Mouse (Mus musculus) small intestine, adult 2 months (tissue): ENCODE measurements around the gene Sfmbt1.

Source experiments
- CTCF ChIP-seq: fragments of 200-500 bp; IDR thresholded peaks from 2 replicates; pipeline ENCODE4 v1.5.1; 2012; ENCODE audit warnings: low read depth, mild to moderate bottlenecking, control low read depth, inconsistent platforms, low read length, moderate library complexity, mixed read lengths; ENCODE audit not compliant: insufficient replicate concordance, insufficient read length; ENCODE audit errors: extremely low read depth
- POLR2A ChIP-seq: fragments of 200-500 bp; IDR thresholded peaks from 2 replicates; pipeline ENCODE4 v1.6.1; 2012; ENCODE audit warnings: low read depth, mild to moderate bottlenecking, control low read depth, inconsistent platforms, low read length, moderate library complexity

DNA sequence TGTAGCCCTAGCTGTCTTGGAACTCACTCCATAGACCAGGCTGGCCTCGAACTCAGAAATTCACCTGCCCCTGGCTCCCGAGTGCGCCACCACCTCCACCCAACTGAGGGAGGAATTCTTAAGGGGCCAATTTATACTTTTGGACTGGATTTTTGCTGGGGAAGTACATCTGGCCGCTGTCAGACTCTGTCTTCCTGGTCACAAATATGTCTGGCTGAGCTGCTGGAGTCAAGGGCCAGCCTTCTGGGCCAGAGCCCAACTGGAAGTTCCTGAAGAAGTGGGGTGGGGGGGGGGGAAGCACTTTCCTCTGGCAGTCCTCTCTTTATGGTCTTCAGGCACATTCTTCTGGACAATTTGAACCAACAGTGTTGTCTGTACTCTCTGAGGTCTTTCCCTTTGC is 113.4 kb downstream of the Sfmbt1 start:
- TF ChIP-seq POLR2A (no peak), CTCF (no peak)
